Mouse (Mus musculus): Measurements from ENCODE around the gene Iffo1.

Gene Iffo1

DNA sequence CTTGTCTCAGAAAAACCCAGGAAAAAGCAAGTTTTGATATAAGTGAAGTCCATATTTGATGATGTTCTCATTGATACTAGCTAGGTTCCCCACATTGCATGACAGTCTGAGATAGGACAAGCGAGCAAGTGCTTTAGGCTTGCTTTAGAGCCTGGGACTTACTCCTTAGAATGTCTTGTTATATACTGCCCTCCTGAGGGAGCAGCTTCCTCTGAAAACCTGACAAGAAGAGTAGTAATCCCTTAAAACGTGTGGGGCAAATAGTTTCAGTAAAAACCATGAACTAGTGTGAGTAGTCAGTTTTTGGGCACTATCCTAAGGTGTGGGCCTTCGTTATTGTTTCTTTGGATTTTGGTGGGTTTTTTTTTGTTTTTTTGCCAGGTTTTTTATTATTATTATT, 1.9 kb upstream of the Iffo1 start:
- DNase-seq, result no peak

DNA sequence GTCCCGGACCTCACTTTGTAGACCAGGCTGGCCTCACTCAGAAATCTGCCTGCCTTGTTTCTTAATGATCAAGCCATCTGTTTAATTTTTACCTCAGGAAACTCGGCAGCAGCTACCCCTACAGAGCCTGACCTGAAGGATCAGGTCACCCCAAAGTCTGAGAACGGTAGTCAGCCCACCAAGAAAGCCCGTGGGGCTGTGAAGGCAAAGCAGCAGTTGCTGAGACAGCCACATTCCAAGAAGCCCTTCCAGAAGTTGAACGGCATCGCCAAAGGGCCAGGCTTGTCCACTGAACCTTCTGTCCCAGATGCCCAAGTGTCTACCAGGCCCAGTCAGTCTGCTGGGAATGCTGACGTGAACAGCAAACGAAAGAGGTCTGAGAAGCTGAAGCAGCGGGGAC, 1.1 kb upstream of the Iffo1 start:
- no peak for DNase-seq

DNA sequence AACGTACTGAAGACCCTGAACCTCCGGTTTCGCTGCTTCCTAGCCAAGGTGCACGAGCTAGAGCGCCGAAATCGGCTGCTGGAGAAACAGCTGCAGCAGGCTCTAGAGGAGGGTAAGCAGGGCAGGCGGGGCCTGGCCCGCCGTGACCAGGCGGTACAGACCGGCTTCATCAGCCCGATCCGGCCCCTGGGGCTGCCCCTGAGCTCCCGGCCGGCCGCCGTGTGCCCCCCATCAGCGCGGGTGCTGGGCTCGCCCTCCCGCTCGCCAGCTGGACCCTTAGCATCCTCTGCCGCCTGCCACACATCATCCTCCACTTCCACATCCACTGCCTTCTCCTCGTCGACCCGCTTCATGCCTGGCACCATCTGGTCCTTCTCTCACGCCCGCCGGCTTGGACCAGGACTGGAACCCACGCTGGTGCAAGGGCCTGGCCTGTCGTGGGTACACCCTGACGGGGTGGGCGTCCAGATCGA, 474 bp downstream of the Iffo1 start:
- peak; percentile 49 to 53 for DNase-seq

DNA sequence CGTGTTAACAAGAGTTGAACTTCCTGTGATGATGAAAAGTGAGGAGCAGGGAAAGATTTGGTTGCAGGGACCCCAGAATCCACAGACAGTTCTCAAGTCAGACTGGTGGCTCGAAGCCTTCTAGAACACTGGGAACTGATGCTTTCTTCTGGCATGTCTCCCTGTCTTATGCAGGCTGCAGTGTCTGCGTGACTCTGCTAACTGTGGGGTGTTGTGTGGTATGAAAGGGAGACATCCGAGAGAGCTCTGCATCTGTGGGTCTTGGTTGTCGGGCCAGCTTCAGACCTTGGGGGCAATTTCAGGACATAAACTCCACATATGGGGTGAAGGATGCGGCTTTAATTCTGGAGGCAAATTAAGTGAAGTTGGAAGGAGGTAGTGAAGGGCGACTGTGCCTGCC, 1.1 kb downstream of the Iffo1 start:
- peak in 1 of 2 experiments; percentile 20 for DNase-seq

DNA sequence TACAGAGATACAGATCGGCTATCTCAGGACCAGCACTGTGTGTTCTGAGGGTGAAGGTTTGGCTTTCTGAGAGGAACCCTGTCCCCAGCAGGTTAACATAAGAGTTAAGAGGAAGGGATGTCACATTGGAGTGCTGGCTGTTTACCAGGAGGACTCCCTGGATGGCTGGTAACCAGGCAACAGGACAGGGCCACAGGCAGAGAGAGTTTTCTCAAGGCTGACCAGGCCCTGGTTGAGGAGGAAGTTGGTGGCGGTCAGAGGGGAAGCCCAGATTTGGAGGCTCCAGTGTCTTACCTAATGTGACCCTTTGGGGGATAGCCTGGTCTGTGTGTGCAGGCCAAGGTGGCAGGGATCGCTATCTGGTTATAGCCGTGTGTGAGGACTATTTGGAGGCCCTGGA, 1.8 kb downstream of the Iffo1 start:
- DNase-seq, result peak; percentile 39 to 42

DNA sequence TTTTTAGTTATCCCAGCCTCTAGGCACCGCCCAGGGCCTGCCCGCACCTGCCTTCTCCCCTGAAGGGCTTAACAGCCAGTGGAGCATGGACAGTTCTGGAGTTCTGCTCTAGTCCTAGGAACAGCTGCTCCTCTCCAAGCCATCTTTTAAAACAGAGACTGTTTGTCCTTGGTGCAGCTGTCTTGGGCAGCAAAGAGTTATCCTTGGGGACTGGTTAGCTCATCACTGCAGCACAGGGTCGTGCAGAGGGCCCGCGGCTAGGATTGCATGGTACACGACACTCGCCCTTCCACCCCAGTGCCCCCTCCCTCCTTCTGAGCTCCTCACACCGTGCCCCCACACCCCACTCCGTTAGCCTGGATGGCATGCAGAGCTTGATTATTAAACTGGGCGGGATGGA, 2.3 kb downstream of the Iffo1 start:
- peak in 1 of 2 experiments; percentile 24 for DNase-seq

DNA sequence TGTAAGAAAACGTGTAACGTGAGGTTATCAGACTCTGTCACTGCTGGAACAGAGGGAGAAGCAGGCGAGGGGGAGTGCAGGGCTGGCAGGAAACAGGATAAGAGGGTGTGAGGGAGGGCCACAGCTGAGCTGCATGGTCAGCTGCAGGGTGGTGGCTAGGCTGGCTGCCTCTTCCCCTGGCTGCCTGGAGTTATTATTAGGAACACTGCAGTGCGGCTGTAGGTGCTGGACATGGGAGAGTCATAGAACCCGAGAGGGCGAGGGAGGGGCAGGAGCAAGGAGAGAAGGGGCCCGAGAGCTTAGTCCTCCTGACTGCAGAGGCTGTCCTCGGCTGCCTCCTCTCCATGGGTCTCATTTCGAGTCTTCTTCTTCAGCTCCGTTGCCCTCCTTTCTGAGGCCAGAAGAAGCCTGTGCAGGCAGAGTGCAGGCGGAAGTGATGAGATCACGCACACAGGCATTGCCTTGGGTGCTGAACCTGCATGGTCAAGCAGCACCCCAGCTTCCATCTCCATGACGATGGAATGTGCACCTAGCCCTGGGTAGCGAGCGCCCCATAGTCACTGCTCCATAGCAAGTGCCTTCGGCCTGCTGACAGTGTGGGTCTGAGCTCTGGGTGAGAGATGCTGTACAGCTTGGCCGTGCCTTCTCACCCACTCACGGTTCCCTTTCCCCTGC, 3.3 kb downstream of the Iffo1 start:
- peak; percentile 42 to 55 for DNase-seq

DNA sequence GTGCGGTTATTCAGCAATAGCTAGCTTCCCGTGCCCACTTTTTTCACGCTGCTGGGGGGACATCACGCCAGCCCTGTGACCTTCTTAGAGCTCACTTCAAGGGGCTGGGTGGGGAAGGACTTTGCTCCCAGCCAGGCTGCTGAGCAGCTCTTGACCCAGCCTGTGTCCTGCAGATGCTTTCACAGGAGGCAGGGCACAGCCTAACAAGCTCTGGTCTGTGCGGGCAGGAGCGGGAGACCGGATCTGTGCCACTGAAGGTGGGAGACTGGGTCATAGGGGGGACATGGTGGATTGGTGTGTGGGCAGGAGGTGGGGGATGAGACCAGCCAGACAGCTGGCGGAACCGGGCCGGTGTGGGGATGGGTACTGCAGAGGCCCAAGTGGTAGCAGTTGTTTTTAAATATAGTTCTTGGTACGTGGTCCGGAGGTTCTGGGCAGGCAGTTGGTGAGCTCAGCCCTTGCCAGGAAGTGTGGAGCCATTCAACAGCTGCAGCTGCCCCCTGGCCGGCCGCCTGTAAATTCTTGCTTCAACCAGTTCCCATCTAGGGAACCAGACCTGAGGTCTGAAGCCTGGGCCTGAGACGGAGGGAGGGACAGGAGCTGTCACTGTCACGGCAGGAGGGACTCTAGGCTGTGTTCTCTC, 4.0 kb downstream of the Iffo1 start:
- DNase-seq, result peak; percentile 36 to 37

DNA sequence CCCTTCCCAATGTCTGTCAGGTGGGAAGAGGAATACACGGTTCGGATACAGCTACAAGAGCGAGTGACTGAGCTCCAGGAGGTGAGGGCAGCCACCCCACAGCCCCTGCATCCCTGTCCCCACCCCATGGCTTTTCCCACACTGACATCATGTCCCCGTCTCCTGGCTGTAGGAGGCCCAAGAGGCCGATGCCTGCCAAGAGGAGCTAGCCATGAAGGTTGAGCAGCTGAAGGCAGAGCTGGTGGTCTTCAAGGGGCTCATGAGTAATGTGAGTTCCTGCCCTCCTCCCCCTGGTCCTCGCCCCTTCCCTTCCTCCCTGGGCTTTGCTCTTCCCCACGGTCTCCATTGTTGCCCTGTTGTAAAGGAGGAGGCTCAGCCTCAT, 4.5 kb downstream of the Iffo1 start:
- no peak for DNase-seq

DNA sequence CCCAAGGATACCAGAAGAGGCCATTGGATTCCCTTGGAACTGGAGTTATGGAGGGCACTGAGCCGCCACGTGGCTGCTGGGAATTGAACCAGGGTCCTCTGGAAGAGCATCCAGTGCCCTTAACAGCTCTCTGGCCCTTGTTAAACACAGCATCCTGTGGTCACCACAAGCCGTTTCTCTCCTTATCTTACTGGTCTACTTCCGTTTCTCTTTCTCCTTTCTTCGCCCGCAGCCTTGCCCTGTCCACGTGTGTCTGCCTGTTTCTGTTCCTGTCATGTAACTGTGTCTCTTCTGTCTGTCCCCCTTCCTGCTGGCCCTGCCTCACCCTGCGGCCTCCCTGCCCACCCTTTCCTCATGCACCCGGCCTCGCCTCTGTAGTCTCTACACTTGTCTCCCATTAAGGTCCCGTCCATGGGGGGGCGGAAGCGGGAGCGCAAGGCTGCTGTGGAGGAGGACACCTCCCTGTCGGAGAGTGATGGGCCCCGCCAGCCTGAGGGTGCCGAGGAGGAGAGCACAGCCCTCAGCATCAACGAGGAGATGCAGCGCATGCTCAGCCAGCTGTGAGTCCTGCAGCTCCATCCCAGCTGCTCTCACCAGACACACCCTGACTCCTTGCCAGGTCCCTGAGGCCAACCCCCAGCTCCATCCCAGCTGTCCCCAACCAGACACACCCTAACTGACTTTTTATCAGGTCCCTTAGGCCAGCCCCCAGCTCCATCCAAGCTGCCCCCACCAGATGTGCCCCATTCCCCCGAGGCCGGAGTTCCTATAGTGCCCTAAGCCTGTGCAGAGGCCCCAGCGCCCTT, 7.4 kb downstream of the Iffo1 start:
- no peak for DNase-seq

DNA sequence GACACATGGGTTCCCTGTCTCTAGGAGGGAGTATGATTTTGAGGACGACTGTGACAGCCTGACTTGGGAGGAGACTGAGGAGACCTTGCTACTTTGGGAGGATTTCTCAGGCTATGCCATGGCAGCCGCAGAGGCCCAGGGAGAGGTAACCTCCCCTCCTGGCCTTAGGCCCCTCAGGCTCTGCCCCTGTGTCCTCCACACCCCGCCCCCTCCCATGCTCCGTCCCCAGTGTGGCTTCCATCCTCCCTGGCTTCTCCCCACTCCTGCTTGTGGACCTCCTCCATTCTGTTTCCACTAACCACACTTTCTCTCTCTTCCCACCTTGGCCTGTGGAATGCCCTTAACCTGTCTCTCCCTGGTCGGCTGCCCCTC, 8.0 kb downstream of the Iffo1 start:
- DNase-seq, result no peak

DNA sequence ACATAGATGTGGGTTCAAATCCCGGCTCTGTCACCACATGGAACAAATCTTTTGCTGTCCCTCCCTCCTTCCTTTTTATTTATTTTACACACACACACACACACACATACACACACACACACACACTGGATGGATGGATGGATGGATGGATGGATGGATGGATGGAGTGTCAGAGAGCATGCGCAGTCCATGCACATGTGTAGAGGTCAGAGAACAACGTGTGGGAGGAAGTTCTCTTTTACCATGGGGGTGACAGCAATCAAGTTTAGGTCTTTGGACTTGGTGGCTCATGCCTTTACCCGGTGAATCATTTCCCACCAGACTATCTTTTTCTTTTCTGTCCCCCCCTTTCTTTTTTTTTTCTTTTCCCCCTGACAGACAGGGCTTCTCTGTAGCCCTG, 8.6 kb downstream of the Iffo1 start:
- no peak for DNase-seq

DNA sequence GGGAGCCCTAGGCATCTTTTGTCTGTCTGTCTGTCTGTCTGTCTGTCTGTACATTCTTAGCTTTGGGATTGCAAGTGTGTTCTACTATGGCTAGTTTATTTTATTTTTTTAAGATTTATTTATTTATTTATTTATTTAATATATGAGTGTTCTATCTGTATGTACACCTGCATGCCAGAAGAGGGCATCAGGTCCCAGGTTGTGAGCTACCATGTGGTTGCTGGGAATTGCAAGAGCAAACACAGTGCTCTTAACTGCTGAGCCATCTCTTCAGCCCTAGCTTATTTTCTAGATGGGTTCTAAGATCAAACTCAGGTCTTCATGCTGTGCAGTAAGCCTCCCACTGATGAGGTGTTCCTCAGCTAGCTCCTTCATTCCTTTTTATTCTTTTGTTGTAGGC, 9.5 kb downstream of the Iffo1 start:
- DNase-seq, result no peak

DNA sequence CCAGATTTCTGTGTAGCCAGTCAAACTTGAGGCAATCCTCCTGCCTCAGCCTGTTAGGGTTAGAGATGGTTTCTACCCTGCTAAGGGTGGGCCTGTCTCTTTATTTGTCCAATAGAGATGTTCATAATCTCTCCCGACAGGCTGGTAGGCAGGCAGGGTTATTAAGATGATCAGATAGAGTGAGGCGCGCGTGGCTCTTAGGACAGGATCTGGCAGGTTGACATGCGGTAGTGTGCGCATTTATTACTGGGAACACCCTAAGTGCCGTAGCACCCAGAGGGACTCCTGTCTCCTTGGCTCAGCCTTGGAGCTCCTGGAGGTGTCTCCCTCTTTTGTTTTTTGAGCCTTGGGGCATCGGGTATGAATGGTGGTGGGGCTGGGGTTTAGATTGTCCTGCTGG, 10.2 kb downstream of the Iffo1 start:
- no peak for DNase-seq

DNA sequence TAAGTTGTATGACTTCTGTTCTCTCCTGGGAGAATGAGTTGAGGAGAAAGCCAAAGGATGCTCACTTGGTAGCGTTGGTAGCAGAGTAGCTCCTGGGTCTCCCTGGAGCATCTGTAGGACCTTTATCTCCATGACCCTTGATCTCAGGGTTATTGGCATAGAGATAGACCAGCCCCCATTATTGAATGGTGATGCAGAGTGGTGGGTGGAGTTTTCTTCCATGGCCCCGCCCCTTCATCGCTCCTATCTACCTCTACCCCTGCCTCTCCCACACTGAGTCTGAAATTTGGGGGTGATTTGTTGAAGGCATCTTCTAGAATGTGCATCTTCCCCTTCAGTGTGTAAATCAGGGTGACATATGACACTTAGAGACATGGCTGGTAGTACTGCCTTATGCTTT, 11.4 kb downstream of the Iffo1 start:
- no peak for DNase-seq

DNA sequence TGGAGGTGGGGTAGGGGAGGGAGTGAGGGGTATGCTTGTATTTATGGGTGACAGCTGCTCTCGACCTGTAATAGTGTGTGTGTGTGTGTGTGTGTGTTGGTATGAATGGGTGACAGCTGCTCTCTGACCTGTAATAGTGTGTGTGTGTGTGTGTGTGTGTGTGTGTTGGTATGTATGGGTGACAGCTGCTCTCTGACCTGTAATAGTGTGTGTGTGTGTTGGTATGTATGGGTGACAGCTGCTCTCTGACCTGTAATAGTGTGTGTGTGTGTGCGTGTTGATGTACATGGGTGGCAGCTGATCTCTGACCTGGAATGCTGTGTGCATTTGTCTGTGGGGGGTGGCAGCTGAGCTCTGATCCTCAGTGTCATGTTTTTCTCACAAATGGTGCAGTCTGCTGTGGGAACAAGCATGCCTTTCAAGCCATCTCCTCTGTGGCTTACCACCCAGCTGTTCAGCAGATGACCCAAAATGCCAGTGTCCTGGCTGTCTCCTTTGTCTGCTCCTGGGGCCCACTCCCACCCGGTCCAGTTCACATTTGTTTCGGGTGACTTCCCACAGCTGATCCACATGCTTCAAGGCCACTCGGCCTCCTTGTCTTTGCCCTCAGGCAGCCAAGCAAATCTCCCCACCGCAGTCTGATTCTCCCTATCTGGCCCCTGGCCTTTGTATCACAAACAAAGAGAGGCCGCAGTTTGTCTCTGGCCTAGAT, 12.0 kb downstream of the Iffo1 start:
- DNase-seq, result no peak

DNA sequence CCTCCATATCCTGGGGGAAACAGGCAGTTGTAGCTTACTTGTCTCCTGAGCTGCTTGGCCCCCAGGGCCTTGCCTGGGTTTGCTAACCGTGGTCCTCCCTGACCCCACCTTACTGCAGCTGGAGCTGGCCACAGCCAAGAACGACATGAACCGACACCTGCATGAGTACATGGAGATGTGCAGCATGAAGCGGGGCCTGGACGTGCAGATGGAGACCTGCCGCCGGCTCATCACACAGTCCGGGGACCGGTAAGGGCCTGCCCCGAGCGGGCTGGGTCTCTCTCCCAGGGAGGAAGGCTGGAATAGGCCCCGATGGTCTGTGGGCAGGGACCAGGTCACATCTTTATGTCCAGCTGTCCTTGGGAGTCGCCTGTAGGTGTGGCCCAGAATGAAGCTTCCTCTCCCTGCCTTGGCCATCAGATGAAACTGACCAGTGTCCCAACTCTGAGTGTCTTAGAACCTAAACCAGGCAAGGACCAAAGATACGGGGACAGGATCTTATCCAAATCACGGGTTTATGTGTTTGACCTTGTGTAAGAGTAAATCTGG, 14.0 kb downstream of the Iffo1 start:
- DNase-seq, result no peak

DNA sequence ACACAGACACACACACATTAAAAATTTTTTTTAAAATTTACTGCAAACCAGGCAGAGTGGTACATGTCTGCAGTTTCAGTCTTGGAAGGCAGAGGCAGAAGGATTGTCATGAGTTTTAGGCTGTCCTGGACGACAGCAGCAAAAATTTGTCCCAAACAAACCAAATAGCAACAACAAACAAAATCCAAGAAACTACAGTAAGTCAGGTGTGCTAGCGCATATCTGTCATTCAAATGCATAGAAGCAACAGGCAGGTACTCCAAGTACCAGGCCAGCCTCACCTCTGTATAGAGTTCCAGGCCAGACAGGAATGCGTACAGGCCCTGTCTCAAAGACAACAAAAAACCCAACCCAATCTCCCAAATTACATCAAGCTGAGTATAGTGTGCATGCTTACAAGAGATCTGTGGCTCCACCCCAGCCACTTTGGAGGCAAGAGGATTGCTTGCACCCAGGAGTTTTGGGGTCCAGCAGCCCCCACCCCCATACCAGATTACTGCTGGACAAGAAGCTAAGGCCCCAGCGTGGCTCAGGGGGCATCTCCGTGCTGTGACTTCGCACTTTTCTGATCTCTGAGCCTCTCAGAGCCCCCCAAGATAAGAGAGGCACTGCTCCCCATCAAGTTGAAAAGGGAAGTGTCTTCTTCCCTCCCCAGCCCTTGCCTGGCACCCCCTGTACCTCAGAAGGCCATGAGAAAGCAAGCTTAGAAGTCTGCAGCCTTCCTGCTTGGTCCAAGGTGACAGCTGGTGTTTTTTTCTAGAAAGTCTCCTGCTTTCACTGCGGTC, 14.9 kb downstream of the Iffo1 start:
- no peak for DNase-seq

DNA sequence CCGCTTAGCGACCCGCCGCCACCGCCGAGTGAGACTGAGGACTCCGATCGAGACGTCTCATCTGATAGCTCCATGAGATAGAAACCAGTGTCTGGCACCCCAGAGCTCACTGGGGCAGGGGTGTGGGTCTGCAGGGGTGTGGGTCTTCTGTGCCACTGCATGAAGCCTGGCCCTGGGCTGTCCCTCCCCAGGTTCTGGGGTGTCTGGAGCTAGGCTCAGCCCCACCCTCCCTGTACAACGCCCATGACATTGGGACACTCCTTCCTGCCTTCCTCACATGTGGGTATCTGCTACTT, 15.5 kb downstream of the Iffo1 start:
- DNase-seq, result no peak

DNA sequence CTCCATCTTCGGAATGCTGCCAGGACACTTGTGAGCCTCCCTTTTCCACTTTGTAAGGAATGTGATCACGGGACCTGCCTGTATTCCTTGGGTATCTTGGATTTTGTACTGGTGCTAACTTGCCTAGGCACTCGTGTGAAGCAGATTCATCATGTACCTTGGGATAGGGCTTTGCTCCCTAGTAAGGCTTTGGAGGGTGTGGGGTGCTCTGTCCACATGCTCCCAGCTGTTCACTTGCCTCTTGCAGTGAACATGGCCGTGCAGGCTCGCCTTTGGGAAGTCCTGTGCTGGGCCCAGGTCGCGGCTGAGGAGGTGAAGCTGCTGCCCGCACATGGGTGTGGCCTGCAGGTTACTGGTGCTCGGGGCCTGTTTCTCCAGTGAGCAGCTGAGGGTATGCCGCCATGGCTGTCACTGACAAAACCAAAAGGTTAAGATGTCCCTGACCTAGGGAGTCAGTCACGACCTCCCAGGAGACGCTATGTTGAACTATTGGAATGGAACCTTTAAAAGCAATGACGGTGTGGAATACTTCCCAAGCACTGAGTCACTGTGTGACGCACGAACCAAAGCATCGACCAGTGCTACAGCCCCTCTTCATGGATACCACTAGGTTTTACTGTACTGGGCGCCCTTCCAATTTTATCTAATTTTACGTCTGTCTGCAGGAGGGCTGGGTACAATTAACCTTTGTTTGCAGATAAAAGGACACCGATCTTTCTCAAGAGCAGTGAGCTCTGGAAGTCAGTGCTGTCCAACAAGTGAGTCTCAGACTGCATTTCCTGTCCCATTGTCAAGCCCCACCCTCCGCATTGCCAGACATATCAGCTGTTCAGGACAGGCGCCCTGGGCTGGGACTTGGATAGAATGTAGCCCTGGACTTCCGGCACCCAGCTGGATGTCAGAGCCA, 16.1 kb downstream of the Iffo1 start:
- DNase-seq, result peak in 1 of 2 experiments; percentile 30

DNA sequence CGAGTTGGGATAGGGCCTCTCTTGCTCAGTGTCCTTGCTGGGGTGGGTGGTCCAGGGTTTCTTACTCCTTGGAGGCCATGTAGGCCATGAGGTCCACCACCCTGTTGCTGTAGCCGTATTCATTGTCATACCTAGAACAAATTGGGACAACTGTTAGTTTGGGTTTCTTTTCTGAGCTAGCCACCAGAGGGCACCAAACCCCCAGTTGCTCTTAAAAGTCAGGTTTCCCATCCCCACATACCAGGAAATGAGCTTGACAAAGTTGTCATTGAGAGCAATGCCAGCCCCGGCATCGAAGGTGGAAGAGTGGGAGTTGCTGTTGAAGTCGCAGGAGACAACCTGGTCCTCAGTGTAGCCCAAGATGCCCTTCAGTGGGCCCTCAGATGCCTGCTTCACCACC, 16.9 kb downstream of the Iffo1 start:
- DNase-seq, result peak; percentile 69 to 76
